Mouse (Mus musculus) embryonic facial prominence, embryonic 12.5 days (tissue): ENCODE data around the gene Thrb. TPM values are rescaled to one million over a fixed set of nuclear protein-coding genes. Genes with fewer than 3 reads are reported as not detected.

Source experiments
- ATAC-seq: fragments of 200-750 bp; cut with Nextera tagmentation; 2 replicates; pipeline ENCODE4 v1.8.0; 2017; ENCODE audit not compliant: insufficient number of reproducible peaks, insufficient read depth, low FRiP score, low TSS enrichment
- H3K27ac ChIP-seq: fragments of 300-500 bp; sonication (generic); 2 replicates; pipeline ENCODE4 v1.5.1; 2016; ENCODE audit warnings: mild to moderate bottlenecking
- H3K27me3 ChIP-seq: fragments of 300-500 bp; sonication (generic); 2 replicates; pipeline ENCODE4 v1.6.1; 2016; ENCODE audit warnings: mild to moderate bottlenecking, moderate library complexity
- H3K36me3 ChIP-seq: fragments of 300-500 bp; sonication (generic); 2 replicates; pipeline ENCODE4 v1.6.1; 2016; ENCODE audit warnings: mild to moderate bottlenecking
- H3K4me1 ChIP-seq: fragments of 300-500 bp; sonication (generic); 2 replicates; pipeline ENCODE4 v1.6.1; 2016
- H3K4me2 ChIP-seq: fragments of 300-500 bp; sonication (generic); replicated peaks from 2 replicates; pipeline ENCODE4 v1.6.1; 2016; ENCODE audit warnings: mild to moderate bottlenecking, moderate library complexity
- H3K4me3 ChIP-seq: fragments of 300-500 bp; sonication (generic); 2 replicates; pipeline ENCODE4 v1.5.1; 2016; ENCODE audit warnings: mild to moderate bottlenecking
- H3K9ac ChIP-seq: fragments of 300-500 bp; sonication (generic); 2 replicates; pipeline ENCODE4 v1.6.1; 2016; ENCODE audit warnings: mild to moderate bottlenecking, moderate library complexity
- H3K9me3 ChIP-seq: fragments of 300-500 bp; sonication (generic); 2 replicates; pipeline ENCODE4 v1.6.1; 2016; ENCODE audit warnings: mild to moderate bottlenecking, moderate library complexity
- WGBS: fragments of 180-500 bp; shearing (Covaris S2); methylation state at CpG from one replicate; pipeline ENCODE4 v1.1.7; 2016; 5-methylcytosine and 5-hydroxymethylcytosine counted together
- polyA plus RNA-seq: library from polyadenylated mRNA; unstranded; fragments of >200 nt; fragmentation: Nextera tagmentation; extraction: Ambion mirVana; gene quantifications from 2 replicates; pipeline ENCODE4 v1.2.1, GENCODE M21; 2016

Gene Thrb
- polyA plus RNA-seq, 1 experiment from 2014 or later = 4.1 TPM

GRCm38 (mm10) chr14:17894791-17895190, 234.7 kb downstream of the Thrb start:
- 90% methylated on average over 1 of the region's 1 CpGs for WGBS
- ATAC-seq = no peak
- no peak overlapping the region for H3K4me2 ChIP-seq
- no peaks in the 10 kb centered on the region for H3K4me1 ChIP-seq
- H3K27me3 ChIP-seq = no peaks in the 10 kb centered on the region
- no peak overlapping the region for H3K9ac ChIP-seq
- H3K4me3 ChIP-seq = no peak overlapping the region
- H3K27ac ChIP-seq = no peak overlapping the region
- H3K9me3 ChIP-seq = no peaks in the 10 kb centered on the region
- no peaks in the 10 kb centered on the region for H3K36me3 ChIP-seq

- H3K9me3 ChIP-seq = no peaks in the 10 kb centered on the region
- no peak overlapping the region for H3K27ac ChIP-seq
- H3K9ac ChIP-seq = no peak overlapping the region
- no peaks in the 10 kb centered on the region for H3K27me3 ChIP-seq
- H3K4me3 ChIP-seq = no peak overlapping the region
- H3K4me1 ChIP-seq = no peaks in the 10 kb centered on the region
- ATAC-seq = no peak
- no peaks in the 10 kb centered on the region for H3K36me3 ChIP-seq
- WGBS = 90% methylated on average over 6 of the region's 6 CpGs
- H3K4me2 ChIP-seq = no peak overlapping the region
Measured at GRCm38 (mm10) chr14:17899733-17900413, 239.8 kb downstream of the Thrb start.

GRCm38 (mm10) chr14:17900414-17900795, 240.3 kb downstream of the Thrb start:
- Histone ChIP-seq H3K27ac (no peak overlapping the region), H3K9ac (no peak overlapping the region), H3K4me2 (no peak overlapping the region), H3K9me3 (no peaks in the 10 kb centered on the region), H3K4me1 (no peaks in the 10 kb centered on the region), H3K36me3 (no peaks in the 10 kb centered on the region), H3K27me3 (no peaks in the 10 kb centered on the region), H3K4me3 (no peak overlapping the region)
- WGBS = 79% methylated on average over 3 of the region's 3 CpGs
- ATAC-seq = no peak

- Histone ChIP-seq H3K4me2 (no peak overlapping the region), H3K27me3 (no peaks in the 10 kb centered on the region), H3K4me3 (no peak overlapping the region), H3K27ac (no peak overlapping the region), H3K9me3 (no peaks in the 10 kb centered on the region), H3K36me3 (no peaks in the 10 kb centered on the region), H3K9ac (no peak overlapping the region), H3K4me1 (no peaks in the 10 kb centered on the region)
- ATAC-seq = no peak
- 73% methylated on average over 2 of the region's 2 CpGs for WGBS
Measured at GRCm38 (mm10) chr14:17902426-17902825, 242.4 kb downstream of the Thrb start.

GRCm38 (mm10) chr14:17903121-17903520, 243.1 kb downstream of the Thrb start:
- no peak overlapping the region for H3K9ac ChIP-seq

GRCm38 (mm10) chr14:17904554-17904953, 244.5 kb downstream of the Thrb start:
- Histone ChIP-seq H3K9ac (no peak overlapping the region), H3K9me3 (no peaks in the 10 kb centered on the region), H3K27ac (no peak overlapping the region), H3K36me3 (no peaks in the 10 kb centered on the region), H3K27me3 (no peaks in the 10 kb centered on the region), H3K4me3 (no peak overlapping the region), H3K4me2 (no peak overlapping the region), H3K4me1 (no peaks in the 10 kb centered on the region)
- 53% methylated on average over 1 of the region's 1 CpGs for WGBS
- ATAC-seq = no peak

More at GRCm38 (mm10) chr14:17903121-17903520, 243.1 kb downstream of the Thrb start:
- Histone ChIP-seq H3K27me3 (no peaks in the 10 kb centered on the region), H3K4me2 (no peak overlapping the region), H3K4me1 (no peaks in the 10 kb centered on the region), H3K4me3 (no peak overlapping the region), H3K9me3 (no peaks in the 10 kb centered on the region), H3K36me3 (no peaks in the 10 kb centered on the region), H3K27ac (no peak overlapping the region)
- 53% methylated on average over 2 of the region's 2 CpGs for WGBS
- no peak for ATAC-seq

- Histone ChIP-seq H3K27me3 (no peaks in the 10 kb centered on the region), H3K4me2 (no peak overlapping the region), H3K4me3 (no peak overlapping the region), H3K36me3 (no peaks in the 10 kb centered on the region), H3K9ac (no peak overlapping the region), H3K9me3 (no peaks in the 10 kb centered on the region), H3K27ac (no peak overlapping the region), H3K4me1 (no peaks in the 10 kb centered on the region)
- no peak for ATAC-seq
- WGBS = 77% methylated on average over 3 of the region's 3 CpGs
Measured at GRCm38 (mm10) chr14:17905627-17906026, 245.6 kb downstream of the Thrb start.

- no peaks in the 10 kb centered on the region for H3K36me3 ChIP-seq
- H3K9ac ChIP-seq = no peak overlapping the region
- no peak overlapping the region for H3K4me3 ChIP-seq
- H3K27ac ChIP-seq = no peak overlapping the region
- ATAC-seq = no peak
- no peaks in the 10 kb centered on the region for H3K27me3 ChIP-seq
- H3K4me2 ChIP-seq = no peak overlapping the region
- no peaks in the 10 kb centered on the region for H3K4me1 ChIP-seq
- 66% methylated on average over 4 of the region's 4 CpGs for WGBS
- H3K9me3 ChIP-seq = no peaks in the 10 kb centered on the region
Measured at GRCm38 (mm10) chr14:17906931-17907330, 246.9 kb downstream of the Thrb start.

- H3K4me2 ChIP-seq = no peak overlapping the region
- no peak overlapping the region for H3K4me3 ChIP-seq
- H3K4me1 ChIP-seq = no peaks in the 10 kb centered on the region
- no peaks in the 10 kb centered on the region for H3K36me3 ChIP-seq
- no peaks in the 10 kb centered on the region for H3K9me3 ChIP-seq
- no peak for ATAC-seq
- H3K9ac ChIP-seq = no peak overlapping the region
- no peak overlapping the region for H3K27ac ChIP-seq
- H3K27me3 ChIP-seq = no peaks in the 10 kb centered on the region
- WGBS = 87% methylated on average over 3 of the region's 3 CpGs
Measured at GRCm38 (mm10) chr14:17911157-17911556, 251.1 kb downstream of the Thrb start.

- no peaks in the 10 kb centered on the region for H3K4me1 ChIP-seq
- no peak for ATAC-seq
- no peaks in the 10 kb centered on the region for H3K36me3 ChIP-seq
- no peaks in the 10 kb centered on the region for H3K9me3 ChIP-seq
- H3K4me2 ChIP-seq = no peak overlapping the region
- WGBS = 44% methylated on average over 6 of the region's 6 CpGs
- no peak overlapping the region for H3K4me3 ChIP-seq
- no peak overlapping the region for H3K27ac ChIP-seq
- H3K9ac ChIP-seq = no peak overlapping the region
- H3K27me3 ChIP-seq = no peaks in the 10 kb centered on the region
Measured at GRCm38 (mm10) chr14:17912573-17913207, 252.6 kb downstream of the Thrb start.

- Histone ChIP-seq H3K9ac (no peak overlapping the region), H3K27me3 (no peaks in the 10 kb centered on the region), H3K27ac (no peak overlapping the region), H3K9me3 (no peaks in the 10 kb centered on the region), H3K4me1 (no peaks in the 10 kb centered on the region), H3K4me3 (no peak overlapping the region), H3K4me2 (no peak overlapping the region), H3K36me3 (no peaks in the 10 kb centered on the region)
- 72% methylated on average over 2 of the region's 2 CpGs for WGBS
- no peak for ATAC-seq
Measured at GRCm38 (mm10) chr14:17915556-17915955, 255.5 kb downstream of the Thrb start.

GRCm38 (mm10) chr14:17916651-17917050, 256.6 kb downstream of the Thrb start:
- Histone ChIP-seq H3K4me2 (no peak overlapping the region), H3K9me3 (no peaks in the 10 kb centered on the region), H3K9ac (no peak overlapping the region), H3K27me3 (no peaks in the 10 kb centered on the region), H3K4me3 (no peak overlapping the region), H3K4me1 (no peaks in the 10 kb centered on the region), H3K27ac (no peak overlapping the region), H3K36me3 (no peaks in the 10 kb centered on the region)
- WGBS = 80% methylated on average over 2 of the region's 2 CpGs
- no peak for ATAC-seq
